Mouse (Mus musculus): ENCODE results near the gene Dop1b.

- TF ChIP-seq CTCF (IDR thresholded peaks at IDR 0.05; ENCODE audit: extremely low read depth, insufficient read depth, insufficient read length, insufficient replicate concordance): no peak
- no peak for TF ChIP-seq POLR2A (IDR thresholded peaks at IDR 0.05; ENCODE audit: low read depth, low read length)
Observed at GRCm38 (mm10) chr16:93712966-93713365, 1.3 kb downstream of the Dop1b start.

Data from spleen, adult 2 months (tissue).